Mouse (Mus musculus): ENCODE results near the gene Bclaf3.
A peak's percentile ranks its signal among the peaks of the same experiment; 100 is the strongest.

Gene Bclaf3

DNA sequence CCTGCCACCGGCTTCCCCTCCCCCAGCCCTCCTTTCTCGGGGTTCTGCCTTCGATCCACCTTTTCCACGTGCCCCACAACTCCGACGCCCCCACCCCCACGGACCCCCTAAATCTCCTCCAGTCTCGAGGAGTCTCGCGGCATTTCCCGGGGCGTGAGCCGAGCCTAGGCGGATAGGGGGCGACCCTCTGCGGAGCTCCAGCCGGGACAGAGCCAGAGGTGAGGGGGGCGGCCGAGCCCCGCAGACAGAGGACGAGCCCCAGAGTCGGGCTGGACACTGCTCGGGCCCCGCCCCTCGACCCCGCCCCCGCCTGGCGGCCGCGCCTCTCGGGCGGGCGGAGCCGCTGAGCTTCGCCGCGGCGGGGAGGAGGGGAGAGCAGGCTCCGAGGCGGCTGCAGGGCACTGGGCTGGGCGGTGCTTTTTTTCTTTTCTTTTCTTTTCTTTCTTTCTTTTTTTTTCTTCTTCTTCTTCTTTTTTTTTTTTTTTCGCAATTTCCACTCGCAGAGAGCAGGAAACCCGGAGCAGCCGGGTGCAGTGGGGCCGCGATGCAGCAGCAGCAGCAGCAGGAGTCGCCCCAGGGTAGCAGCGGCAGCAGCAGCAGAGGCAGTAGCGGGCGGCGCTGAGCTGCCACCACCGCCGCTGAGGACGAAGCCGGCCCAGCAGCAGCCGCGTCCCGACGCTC, 100.6 kb downstream of the Bclaf3 start, which contains the start of gene Sh3kbp1:
Sh3kbp1 (plus strand) TSS at position 366 of the 681 bp plus-strand sequence.
- DNase-seq (ENCODE audit: low spot score), result peak; percentile 58

GRCm38 (mm10) chrX:159627588-159628566, 101.4 kb downstream of the Bclaf3 start:
- no peak for DNase-seq (ENCODE audit: low spot score)

- no peak for DNase-seq (ENCODE audit: low spot score)
Observed at GRCm38 (mm10) chrX:159628629-159629028, 102.1 kb downstream of the Bclaf3 start.

- DNase-seq (ENCODE audit: low spot score), result no peak
Observed at GRCm38 (mm10) chrX:159629203-159629602, 102.7 kb downstream of the Bclaf3 start.

DNA sequence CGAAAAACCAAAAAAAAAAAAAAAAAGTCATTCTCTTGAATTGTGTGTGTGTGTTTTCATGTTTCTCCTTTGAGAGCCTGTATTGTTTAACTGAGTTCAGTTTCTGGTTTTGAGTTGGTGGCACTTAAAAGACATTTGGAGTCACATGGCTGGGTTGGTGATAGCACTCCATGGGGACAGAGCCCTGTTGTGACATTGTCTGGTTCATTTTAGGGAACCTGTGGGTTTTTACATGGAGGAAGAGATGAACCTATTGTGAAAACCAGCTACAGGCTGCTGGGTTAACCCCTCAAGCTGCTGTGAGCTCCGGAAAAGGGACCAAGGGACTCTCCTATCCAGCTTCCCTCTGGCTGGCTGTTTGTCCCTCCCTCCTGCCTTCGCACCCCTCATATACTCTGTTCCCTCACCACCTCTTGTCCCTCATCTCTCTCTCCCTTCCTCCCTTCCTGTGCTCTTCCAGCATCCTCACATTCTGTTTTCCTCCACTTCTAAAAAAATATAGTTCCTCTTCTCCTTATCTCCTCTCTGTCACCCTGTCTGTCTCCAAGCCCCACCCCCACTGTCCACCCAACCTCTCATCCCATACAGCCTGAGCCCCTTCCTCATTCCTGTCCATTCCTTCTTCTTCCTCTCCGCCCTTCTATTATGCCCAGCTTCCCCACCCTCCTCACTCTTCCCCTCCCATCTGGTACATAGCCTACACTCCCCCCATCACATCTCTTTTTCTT, 112.2 kb downstream of the Bclaf3 start:
- no peak for DNase-seq (ENCODE audit: low spot score)

DNA sequence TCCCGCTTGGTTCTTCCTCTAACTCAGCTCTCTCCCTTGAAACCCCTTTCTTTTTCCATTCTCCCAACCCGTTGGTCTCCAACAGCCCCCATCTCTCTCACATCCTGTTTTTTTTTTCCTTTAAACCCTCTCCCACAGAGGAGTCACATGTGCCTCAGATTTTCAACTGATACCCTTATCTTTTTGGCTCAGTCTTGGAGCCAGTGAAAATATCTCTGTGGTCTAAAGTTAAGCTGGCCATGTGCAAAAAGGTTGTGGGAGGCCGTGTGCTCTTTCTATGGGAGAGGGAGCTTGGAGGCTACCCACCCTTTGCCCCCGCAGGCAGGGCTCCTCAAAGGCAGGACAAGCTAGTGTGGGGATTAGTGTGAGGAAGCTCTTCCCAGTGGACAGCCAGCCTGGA, 113.5 kb downstream of the Bclaf3 start:
- DNase-seq (ENCODE audit: low spot score), result no peak

Data from spleen, adult 12 weeks (tissue).